Mouse (Mus musculus): ENCODE measurements at regions not wholly inside any gene's neighbourhood (a gene's known extent, or its start where the extent isn't known, plus 50 kb on each side); places are given as distances from the start of the nearest gene placed in this dataset.
"Not testable (repeated sequence)": the region's sequence is repeated elsewhere in the genome, so short reads cannot be mapped to it uniquely, and the experiment has no call there.

DNA sequence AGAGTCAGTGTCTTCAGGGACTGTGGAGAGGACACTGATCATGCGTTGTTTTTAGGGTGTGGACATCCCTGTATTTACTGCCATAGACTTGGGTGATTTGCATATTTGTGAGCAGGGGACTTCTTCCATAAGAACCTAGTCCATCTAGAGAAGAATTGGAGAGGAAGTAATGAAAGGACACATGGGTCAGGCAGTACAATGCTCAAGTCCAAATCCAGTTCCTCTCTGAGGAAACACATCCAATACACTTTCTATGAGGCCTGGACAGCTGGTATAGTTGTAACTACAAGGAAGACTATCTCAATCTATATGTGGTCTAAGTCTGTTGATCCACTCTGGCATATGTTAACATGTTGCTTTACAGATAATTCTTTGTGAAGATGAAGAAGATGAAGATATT, 734.9 kb upstream of the Zfp386 start:
- DNase-seq = not testable (repeated sequence)

DNA sequence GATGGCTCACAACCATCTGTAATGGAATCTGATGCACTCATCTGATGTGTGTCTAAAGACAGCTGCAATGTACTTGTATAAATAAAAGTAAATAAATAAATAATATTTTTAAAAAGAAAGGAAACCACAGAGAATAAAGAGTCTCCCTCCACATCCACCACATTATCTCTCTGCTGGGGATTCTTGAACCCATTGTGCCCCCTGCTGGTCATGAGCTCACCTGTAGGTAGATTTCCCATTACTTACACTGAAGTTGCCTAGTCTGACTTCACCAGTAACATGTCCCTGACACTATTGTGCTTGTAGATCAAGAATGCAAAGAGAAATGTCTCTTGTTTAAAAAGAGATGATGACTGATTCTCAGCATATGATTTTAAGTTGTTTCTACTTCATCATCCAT, 726.9 kb upstream of the Zfp386 start:
- DNase-seq = peak; percentile 32

DNA sequence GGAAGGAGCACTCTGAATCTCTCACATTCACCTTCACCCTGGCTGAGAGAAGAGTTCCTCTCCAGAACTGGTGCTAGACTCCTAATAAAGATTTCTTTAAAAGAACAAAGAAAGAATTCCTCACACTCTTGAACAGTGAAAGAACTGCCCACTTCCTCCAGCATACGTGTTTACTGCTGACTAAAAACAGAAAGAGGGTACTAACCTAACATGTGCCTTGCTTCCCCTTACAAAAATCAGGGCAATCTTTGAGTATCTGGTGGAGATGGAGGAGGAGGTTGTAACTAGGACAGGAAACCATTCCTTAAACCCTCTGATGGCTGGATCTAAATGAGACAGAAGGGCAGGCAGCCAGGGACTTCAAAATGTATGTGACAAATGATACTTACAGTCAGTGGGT, 719.1 kb upstream of the Zfp386 start:
- DNase-seq = no peak

DNA sequence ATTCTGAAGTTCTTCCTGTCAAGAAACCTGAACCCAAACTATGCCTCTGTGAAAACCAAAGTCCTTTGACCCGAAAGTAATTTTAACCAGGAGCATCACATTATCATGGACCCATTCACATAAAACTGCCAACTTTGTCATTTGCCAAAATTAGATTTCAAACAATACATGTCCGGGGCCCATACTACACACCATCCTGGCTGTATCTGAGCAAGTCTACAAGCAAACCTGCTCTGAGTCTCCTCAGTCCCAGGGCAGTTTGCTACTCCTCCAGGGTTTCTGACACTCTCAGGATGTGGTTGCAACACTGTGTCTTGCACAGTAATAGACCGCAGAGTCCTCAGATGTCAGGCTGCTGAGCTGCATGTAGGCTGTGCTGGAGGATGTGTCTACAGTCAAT, 712.8 kb upstream of the Zfp386 start:
- DNase-seq = not testable (repeated sequence)

DNA sequence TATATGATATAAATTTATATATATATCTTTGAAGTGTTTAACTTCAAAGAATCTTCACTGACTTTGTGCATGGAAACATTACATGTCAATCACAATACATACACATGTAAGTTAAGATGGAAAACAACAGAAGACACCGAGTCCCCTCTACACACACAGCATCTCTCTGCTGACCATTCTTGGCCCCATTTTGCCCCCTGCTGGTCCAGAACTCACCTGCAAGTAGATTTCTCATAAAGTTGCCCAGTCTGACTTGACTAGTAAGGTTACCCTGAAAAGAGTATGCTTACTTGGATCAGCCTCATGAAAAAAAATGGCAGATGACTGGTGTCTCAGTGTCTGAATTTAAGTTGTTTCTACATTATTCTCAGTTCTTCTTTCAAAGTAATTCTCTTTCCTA, 710.9 kb upstream of the Zfp386 start:
- no peak for DNase-seq

DNA sequence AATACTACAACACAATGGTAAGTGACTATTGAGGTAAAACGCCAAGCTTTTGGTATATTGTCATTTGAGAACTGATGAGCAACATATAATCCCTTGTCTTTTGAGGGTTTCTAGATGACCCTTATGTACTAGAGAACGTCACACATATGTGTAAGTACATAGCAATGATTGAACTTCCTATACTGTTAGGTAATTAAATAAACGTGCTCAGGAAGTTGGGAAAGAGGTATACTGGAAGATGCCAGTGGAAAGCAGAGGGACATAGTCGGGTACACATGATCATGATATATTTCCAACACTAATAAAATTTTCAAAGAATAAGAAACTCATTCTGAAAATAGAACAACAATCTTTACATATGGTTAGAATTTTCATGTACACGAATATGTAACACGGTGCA, 701.4 kb upstream of the Zfp386 start:
- not testable (repeated sequence) for DNase-seq

DNA sequence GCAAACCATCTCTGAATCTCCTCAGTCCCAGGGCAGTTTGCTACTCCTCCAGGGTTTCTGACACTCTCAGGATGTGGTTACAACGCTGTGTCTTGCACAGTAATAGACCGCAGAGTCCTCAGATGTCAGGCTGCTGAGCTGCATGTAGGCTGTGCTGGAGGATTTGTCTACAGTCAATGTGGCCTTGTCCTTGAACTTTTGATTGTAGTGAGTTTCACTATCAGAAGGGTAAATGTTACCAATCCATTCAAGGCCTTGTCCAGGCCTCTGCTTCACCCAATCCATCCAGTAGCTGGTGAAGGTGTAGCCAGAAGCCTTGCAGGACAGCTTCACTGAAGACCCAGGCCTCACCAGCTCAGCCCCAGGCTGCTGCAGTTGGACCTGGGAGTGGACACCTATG, 688.5 kb upstream of the Zfp386 start:
- not testable (repeated sequence) for DNase-seq

DNA sequence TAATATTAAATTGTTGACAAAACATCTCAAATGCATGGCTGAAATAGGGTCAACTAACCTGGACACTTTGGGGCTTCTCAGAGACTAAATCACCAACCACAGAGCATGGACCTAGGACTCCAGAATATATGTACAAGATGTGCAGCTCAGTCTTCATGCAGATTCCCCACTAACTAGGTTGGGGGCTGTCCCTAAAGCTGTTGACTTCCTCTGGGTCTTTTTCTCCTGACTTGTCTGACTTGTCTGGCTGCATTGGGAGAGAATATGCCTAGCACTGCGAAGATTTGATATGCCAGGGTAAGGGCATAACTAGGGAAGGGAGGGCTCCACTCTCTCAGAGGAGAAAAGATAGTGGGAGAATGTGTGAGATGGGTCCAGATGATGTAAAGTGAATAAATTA, 681.9 kb upstream of the Zfp386 start:
- DNase-seq = not testable (repeated sequence)

DNA sequence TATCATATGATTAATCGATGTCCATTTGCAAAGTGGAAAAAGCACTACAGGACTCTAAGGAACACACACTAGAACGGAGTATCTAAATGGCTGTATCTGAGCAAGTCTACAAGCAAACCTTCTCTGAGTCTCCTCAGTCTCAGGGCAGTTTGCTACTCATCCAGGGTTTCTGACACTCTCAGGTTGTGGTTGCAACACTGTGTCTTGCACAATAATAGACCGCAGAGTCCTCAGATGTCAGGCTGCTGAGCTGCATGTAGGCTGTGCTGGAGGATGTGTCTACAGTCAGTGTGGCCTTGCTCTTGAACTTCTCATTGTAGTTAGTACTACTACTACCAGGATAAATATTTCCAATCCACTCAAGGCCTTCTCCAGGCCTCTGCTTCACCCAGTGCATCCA, 675.7 kb upstream of the Zfp386 start:
- DNase-seq = not testable (repeated sequence)

DNA sequence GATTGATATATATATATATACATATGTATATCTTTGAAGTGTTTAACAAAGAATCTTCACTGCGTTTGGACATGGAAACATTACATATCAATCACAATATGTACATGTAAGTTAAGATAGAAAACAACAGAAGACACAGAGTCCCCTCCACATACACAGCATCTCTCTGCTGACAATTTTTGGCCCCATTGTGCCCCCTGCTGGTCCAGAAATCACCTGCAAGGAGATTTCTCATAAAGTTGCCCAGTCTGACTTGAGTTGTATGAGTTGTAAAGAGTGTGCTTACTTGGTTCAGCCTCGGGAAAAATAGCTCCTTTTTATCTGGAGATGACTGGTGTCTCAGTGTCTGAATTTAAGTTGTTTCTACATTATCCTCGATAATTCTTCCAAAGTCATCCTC, 674.5 kb upstream of the Zfp386 start:
- DNase-seq = peak; percentile 2

DNA sequence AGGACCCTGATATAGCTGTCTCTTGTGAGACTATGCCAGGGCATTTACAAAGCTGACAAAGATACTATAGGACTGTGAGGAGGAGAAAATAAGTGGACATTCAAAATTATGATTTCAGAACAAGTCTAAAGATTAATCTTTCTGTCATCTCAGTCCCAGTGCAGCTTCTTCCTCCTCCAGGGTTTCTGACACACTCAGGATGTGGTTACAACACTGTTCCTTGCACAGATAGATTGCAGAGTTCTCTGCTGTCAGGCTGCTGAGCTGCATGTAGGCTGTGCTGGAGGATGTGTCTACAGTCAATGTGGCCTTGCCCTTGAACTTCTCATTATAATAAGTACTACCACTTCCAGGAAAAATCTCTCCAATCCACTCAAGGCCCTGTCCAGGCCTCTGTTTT, 661.0 kb upstream of the Zfp386 start:
- not testable (repeated sequence) for DNase-seq

DNA sequence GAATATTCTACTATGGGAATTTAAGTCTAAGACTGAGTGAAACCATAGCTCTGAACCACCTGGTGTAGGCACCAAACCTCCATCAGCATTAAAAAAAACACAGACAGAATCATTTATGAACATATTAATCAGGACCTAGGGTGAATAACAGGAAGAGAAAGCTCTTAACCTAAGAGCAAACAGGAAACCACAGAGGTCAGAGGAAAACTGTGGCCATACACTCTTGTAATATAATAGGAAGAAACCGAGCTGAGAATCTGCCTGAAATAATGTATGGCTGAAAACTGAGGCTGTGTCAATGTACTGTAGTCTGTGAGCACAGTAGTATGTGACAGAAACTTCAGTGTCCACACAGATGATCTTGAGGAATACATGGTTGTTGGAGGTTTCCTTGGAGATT, 643.4 kb upstream of the Zfp386 start:
- DNase-seq = no peak

DNA sequence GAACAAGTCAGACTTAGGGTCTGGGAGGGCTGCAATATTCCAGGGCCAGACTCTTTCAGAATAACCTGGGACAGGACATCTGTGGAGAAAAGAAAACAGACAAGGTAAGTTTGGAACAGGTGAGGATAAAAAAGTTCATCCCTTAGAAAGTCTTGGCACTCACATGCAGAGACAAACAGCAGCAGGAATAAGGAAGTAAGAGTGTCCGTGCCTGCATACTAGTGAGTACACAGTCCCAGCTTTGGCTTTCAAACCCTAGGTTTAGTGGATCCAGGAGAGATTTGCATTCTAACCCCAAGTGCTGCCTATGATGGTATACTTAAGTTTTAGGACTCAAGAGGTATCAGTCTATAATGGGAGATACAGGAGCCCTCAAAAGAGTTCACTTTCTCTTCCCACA, 642.9 kb upstream of the Zfp386 start:
- DNase-seq = no peak

DNA sequence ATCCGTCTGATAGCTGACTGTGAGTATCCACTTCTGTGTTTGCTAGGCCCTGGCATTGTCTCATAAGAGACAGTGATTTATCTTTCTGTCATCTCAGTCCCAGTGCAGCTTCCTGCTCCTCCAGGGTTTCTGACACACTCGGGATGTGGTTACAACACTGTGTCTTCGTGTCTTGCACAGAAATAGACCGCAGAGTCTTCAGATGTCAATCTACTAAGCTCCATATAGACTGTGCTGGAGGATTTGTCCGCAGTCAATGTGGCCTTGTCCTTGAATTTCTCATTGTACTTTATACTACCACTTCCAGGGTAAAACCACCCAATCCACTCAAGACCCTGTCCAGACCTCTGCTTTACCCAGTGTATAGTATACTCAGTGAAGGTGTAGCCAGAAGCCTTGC, 601.3 kb upstream of the Zfp386 start:
- not testable (repeated sequence) for DNase-seq

DNA sequence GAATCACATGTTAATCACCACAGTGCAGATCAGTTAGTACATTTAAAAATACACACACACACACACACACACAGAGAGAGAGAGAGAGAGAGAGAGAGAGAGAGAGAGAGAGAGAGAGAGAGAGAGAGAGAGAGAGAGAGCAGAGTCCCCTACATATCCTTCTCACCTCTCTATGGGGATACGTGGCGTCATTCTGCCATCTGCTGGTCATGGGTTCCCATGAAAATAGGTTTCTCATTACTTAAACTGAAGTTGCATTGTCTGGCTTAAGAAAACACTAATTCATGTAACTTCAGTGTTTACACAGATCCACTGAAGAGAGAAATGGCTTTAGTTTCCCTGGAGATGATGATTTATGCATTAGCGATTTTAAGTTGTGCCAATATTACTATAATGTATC, 594.9 kb upstream of the Zfp386 start:
- DNase-seq = not testable (repeated sequence)

DNA sequence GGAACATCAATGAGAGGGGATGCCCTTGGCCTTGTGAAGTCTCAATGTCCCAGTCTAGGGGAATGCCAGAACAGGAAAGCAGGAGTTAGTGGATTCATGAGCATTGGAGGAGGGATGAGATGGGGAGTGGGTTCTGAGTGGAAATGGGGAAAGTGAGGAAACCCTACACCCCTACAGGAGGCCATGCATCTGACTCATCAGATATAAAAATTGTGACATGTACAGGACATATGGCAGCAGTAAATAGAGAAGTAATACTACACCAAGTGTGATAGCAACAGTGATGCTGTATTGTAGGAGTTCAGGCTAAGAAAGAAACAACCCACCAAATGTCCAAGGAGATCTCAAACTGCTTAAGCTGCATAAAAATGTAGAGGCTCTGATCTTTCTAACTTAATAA, 582.7 kb upstream of the Zfp386 start:
- not testable (repeated sequence) for DNase-seq

DNA sequence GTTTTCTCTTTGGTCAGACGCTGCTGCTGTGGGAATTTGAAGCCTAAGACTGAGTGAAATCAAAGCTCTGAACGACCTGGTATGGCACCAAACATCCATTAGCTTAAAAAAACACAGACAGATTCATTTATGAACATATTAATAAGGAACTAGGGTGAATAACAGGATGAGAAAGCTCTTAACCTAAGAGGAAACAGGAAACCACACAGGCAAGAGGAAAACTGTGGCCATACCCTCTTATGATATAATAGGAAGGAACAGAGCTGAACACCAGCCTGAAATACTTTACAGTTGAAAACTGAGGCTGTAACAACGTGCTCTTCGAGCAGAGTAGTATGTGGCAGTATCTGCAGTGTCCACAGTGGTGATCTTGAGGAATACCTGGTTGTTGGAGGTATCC, 579.5 kb upstream of the Zfp386 start:
- DNase-seq = not testable (repeated sequence)

DNA sequence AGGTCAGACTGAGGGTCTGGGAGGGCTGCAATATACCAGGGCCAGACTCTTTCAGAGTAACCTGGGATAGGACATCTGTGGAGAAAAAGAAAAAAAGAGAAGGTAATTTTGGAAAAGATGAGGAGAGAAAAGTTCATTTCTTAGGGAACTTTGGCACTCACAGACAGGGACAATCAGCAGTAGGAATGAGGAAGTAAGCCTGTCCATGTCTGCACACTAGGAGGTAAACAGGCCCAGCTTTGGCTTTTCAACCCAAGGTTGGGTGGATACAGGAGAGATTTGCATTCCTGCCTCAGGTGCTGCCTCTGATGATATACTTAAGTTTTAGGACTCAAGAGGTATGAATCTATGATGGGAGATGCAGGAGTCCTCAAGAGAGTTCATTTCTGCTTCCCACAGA, 579.0 kb upstream of the Zfp386 start:
- not testable (repeated sequence) for DNase-seq

DNA sequence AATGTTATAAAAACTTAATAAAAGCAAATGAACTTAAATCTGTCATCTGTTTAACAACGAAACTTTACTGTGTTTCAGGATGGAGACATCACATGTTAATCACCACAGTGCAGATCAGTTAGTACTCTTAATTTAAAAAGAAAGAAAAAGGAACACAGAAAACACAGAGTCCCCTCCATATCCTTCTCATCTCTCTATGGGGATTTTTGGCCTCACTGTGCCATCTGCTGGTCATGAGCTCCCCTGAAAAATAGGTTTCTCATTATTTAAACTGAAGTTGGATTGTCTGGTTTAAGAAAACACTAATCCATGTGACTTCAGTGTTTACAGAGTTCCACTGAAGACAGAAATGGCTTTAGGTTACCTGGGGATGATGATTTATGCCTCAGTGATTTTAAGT, 548.7 kb upstream of the Zfp386 start:
- no peak for DNase-seq

DNA sequence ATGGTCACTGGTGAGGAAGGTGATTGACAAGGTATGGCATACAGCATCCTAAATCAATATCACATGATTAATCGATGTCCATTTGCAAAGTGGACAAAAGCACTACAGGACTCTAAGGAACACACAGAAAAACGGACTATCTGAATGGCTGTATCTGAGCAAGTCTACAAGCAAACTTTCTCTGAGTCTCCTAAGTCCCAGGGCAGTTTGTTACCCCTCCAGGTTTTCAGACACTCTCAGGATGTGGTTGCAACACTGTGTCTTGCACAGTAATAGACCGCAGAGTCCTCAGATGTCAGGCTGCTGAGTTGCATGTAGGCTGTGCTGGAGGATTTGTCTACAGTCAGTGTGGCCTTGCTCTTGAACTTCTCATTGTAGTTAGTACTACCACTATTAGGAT, 540.2 kb upstream of the Zfp386 start:
- not testable (repeated sequence) for DNase-seq

DNA sequence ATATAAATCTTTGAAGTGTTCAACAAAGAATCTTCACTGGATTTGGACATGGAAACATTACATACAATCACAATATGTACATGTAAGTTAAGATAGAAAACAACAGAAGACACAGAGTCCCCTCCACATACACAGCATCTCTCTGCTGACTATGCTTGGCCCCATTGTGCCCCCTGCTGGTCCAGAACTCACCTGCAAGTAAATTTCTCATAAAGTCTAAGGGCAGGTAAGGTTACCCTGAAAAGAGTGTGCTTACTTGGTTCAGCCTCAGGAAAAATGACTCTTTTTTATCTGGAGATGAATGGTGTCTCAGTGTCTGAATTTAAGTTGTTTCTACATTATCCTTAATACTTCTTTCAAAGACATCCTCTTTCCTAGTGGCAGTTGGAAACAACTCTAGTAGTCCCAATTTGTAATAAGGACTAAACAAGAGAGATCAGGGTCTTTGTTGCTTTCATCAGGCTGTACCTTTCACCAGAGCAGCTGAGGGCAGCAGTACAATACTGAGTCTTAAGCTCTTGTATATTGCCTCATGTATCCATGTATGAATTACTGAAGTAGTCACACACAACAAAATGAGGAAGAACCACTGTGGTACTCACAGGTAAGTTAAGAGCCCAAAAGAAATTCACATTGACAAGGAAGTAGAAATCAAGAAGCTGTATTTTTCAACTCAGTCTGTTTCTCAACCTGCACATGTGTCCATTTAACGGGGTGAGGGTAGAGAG, 538.7 kb upstream of the Zfp386 start:
- DNase-seq = not testable (repeated sequence)

DNA sequence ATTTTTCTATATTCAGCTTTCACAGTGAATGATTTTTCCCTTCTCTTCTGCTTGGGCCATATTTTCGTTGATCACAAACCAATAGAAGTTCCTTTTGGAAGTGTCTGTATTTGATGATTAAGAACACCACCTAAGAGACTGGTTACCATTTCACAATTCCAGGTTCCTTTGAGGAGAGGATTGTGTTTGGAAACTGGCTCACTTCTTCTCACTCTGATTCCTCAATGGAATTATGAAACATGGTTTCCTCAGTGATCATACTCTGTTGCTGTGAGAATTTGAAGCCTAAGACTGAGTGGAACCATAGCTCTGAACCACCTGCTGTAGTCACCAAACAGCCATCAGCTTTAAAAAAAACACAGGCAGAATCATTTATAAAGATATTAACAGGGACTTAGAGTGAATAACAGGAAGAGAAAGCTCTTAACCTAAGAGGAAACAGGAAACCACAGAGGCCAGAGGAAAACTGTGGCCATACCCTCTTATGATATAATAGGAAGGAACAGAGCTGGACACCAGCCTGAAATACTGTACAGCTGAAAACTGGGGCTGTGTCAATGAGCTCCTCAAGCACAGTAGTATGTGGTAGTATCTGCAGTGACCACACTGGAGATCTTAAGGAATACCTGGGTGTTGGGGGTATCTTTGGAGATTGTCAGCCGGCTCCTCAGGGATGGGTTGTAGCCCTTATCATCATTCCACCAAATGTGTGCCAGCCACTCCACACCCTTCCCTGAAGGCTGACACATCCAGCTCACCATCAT, 528.6 kb upstream of the Zfp386 start:
- DNase-seq = not testable (repeated sequence)

DNA sequence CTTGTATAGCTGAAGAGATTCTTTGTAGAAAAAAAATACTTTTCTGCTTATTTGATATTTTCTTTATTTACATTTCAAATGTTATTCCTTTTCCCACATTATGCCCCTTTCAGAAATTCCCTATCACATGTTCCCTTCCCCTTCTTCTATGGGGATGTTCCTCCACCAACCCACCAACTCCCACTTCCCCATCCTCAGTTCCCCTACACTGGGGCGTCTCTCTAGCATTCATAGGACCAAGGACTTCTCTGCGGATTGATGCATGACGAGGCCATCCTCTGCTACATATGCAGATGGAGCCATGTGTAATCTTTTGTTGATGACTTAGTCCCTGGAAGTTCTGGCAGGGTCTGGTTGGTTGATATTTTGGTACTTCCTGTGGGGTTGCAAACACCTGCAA, 520.5 kb upstream of the Zfp386 start:
- DNase-seq = no peak

DNA sequence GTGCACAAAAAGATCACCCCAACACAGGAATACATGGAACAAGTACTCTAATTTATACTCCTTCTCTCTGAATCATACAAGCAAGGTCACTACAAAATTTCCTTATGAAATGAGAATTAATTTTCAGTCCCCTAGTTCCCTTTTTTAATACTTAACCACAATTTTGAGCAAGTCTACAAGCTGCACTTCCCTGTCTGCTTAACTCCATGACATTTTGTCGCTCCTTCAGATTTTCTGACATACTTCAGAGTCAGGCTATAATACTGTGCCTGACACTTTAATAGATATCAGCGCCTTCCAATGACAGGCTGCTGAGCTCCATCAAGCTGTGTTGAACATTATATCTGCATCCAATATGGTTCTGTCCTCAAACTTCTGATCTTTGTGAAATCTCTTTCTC, 505.0 kb upstream of the Zfp386 start:
- DNase-seq = no peak
